Mouse (Mus musculus) embryo, embryonic 11 days (tissue): ENCODE measurements around the gene Itpr2.

Source experiments
- DNase-seq: peaks from one replicate; pipeline ENCODE4 v3.0.0-alpha.2; 2015

The Itpr2 gene

GRCm38 (mm10) chr6:146208983-146209382 is 293.0 kb downstream of the Itpr2 start:
- no peak for DNase-seq

- no peak for DNase-seq
Measured at GRCm38 (mm10) chr6:146207204-146207959, 294.6 kb downstream of the Itpr2 start.

- DNase-seq = no peak
Measured at GRCm38 (mm10) chr6:146205136-146205535, 296.9 kb downstream of the Itpr2 start.

- DNase-seq = no peak
Measured at GRCm38 (mm10) chr6:146204470-146204869, 297.6 kb downstream of the Itpr2 start.

- DNase-seq = no peak
Measured at GRCm38 (mm10) chr6:146197868-146198379, 304.1 kb downstream of the Itpr2 start.

GRCm38 (mm10) chr6:146196701-146197100 is 305.3 kb downstream of the Itpr2 start:
- no peak for DNase-seq

GRCm38 (mm10) chr6:146195854-146196457 is 306.1 kb downstream of the Itpr2 start:
- DNase-seq = no peak

- DNase-seq = no peak
Measured at GRCm38 (mm10) chr6:146191931-146192330, 310.1 kb downstream of the Itpr2 start.

GRCm38 (mm10) chr6:146190006-146190405 is 312.0 kb downstream of the Itpr2 start:
- DNase-seq = peak; percentile 67

- DNase-seq = no peak
Measured at GRCm38 (mm10) chr6:146185532-146185931, 316.5 kb downstream of the Itpr2 start.

GRCm38 (mm10) chr6:146184771-146185170 is 317.3 kb downstream of the Itpr2 start:
- DNase-seq = no peak

GRCm38 (mm10) chr6:146174644-146175250 is 327.3 kb downstream of the Itpr2 start:
- no peak for DNase-seq

GRCm38 (mm10) chr6:146170603-146171051 is 331.4 kb downstream of the Itpr2 start:
- DNase-seq = peak; percentile 25

- no peak for DNase-seq
Measured at GRCm38 (mm10) chr6:146167207-146167606, 334.8 kb downstream of the Itpr2 start.

- DNase-seq = no peak
Measured at GRCm38 (mm10) chr6:146159641-146160040, 342.4 kb downstream of the Itpr2 start.

- DNase-seq = no peak
Measured at GRCm38 (mm10) chr6:146158717-146159116, 343.3 kb downstream of the Itpr2 start.

GRCm38 (mm10) chr6:146157983-146158535 is 344.0 kb downstream of the Itpr2 start:
- DNase-seq = no peak

- DNase-seq = no peak
Measured at GRCm38 (mm10) chr6:146157099-146157498, 344.9 kb downstream of the Itpr2 start.

GRCm38 (mm10) chr6:146156536-146156935 is 345.5 kb downstream of the Itpr2 start:
- no peak for DNase-seq

- no peak for DNase-seq
Measured at GRCm38 (mm10) chr6:146155156-146155734, 346.8 kb downstream of the Itpr2 start.

- DNase-seq = no peak
Measured at GRCm38 (mm10) chr6:146152843-146153242, 349.2 kb downstream of the Itpr2 start.

- DNase-seq = no peak
Measured at GRCm38 (mm10) chr6:146140966-146141585, 360.9 kb downstream of the Itpr2 start.

- DNase-seq = no peak
Measured at GRCm38 (mm10) chr6:146140171-146140570, 361.9 kb downstream of the Itpr2 start.
